24 mouse cellular contexts compared by ENCODE assay signal in genomic region chr2:62669848-62670247, GRCm38 (mm10).
"Had no signal": no experiment of that assay in that cellular context is flagged by ENCODE, and none has a peak within 500 bp of the region (broad histone marks: within the 10 kb centered on the region; RNA-seq: fewer than 3 reads in every experiment).

No protein-coding gene starts in this region.

- ATAC-seq: forebrain, postnatal 0 days; hindbrain, postnatal 0 days; intestine, embryonic 16.5 days; liver, embryonic 12.5 days had no signal

- DNase-seq: forebrain, postnatal 0 days; gastrocnemius, postnatal 14 days; gastrocnemius, postnatal 36 days; heart, adult 11 months; heart, adult 2 months; heart, postnatal 14 days; heart, postnatal 36 days; kidney, adult 11 months; kidney, adult 8-10 months; kidney, postnatal 14 days; layer of hippocampus, adult 9-11 months; layer of hippocampus, postnatal 36 days; left cerebral cortex, postnatal 4 days had no signal

- H3K4me3 ChIP-seq: heart, adult 2 months; heart, embryonic 13.5 days; heart, embryonic 15.5 days; hindbrain, embryonic 13.5 days; hindbrain, embryonic 15.5 days; limb, embryonic 13.5 days; limb, embryonic 15.5 days; liver, embryonic 12.5 days had no signal

- H3K27me3 ChIP-seq: heart, embryonic 15.5 days; hindbrain, embryonic 15.5 days; limb, embryonic 15.5 days; liver, embryonic 12.5 days had no signal

- H3K9ac ChIP-seq: forebrain, postnatal 0 days; heart, embryonic 13.5 days; heart, embryonic 15.5 days; hindbrain, embryonic 13.5 days; hindbrain, embryonic 15.5 days; limb, embryonic 13.5 days; limb, embryonic 15.5 days; liver, embryonic 12.5 days; liver, embryonic 14.5 days had no signal

- H3K9me3 ChIP-seq: heart, embryonic 13.5 days; heart, embryonic 15.5 days; hindbrain, embryonic 13.5 days; hindbrain, embryonic 15.5 days; limb, embryonic 13.5 days; limb, embryonic 15.5 days; liver, embryonic 12.5 days had no signal

- H3K4me2 ChIP-seq: heart, embryonic 11.5 days; heart, embryonic 13.5 days; heart, embryonic 15.5 days; hindbrain, embryonic 13.5 days; hindbrain, embryonic 15.5 days; limb, embryonic 13.5 days; limb, embryonic 15.5 days; liver, embryonic 12.5 days had no signal

- H3K36me3 ChIP-seq: heart, embryonic 15.5 days; hindbrain, embryonic 13.5 days; hindbrain, embryonic 15.5 days; limb, embryonic 13.5 days; limb, embryonic 15.5 days; liver, embryonic 12.5 days had no signal

- H3K27ac ChIP-seq: heart, adult 2 months; heart, embryonic 13.5 days; heart, embryonic 15.5 days; hindbrain, embryonic 13.5 days; hindbrain, embryonic 15.5 days; hindbrain, postnatal 0 days; limb, embryonic 13.5 days; limb, embryonic 15.5 days; liver, embryonic 12.5 days; liver, embryonic 14.5 days had no signal

- H3K4me1 ChIP-seq: heart, embryonic 15.5 days; hindbrain, embryonic 13.5 days; limb, embryonic 13.5 days; limb, embryonic 15.5 days had no signal
